Mouse (Mus musculus) stomach, embryonic 16.5 days (tissue): Measurements from ENCODE around the gene Map2k2. TPM values are rescaled to one million over a fixed set of nuclear protein-coding genes. Genes with fewer than 3 reads are reported as not detected.

Experiments
- ATAC-seq: fragments of 200-750 bp; cut with Nextera tagmentation; 2 replicates; pipeline ENCODE4 v1.8.0; 2017; ENCODE audit warnings: moderate number of reproducible peaks, moderate TSS enrichment; ENCODE audit not compliant: insufficient read depth, low FRiP score
- H3K27ac ChIP-seq: fragments of 300-500 bp; sonication (generic); 2 replicates; pipeline ENCODE4 v1.5.1; 2014; ENCODE audit warnings: low read length
- H3K27me3 ChIP-seq: fragments of 300-500 bp; sonication (generic); 2 replicates; pipeline ENCODE4 v1.6.1; 2014; ENCODE audit warnings: low read length, control low read depth, mixed read lengths; ENCODE audit not compliant: control insufficient read depth, insufficient read depth
- H3K36me3 ChIP-seq: fragments of 300-500 bp; sonication (generic); 2 replicates; pipeline ENCODE4 v1.6.1; 2014; ENCODE audit warnings: low read length; ENCODE audit not compliant: control insufficient read depth, insufficient read depth
- H3K4me1 ChIP-seq: fragments of 300-500 bp; sonication (generic); 2 replicates; pipeline ENCODE4 v1.6.1; 2014; ENCODE audit warnings: low read length, control low read depth, mixed read lengths; ENCODE audit not compliant: control insufficient read depth, insufficient read depth
- H3K4me2 ChIP-seq: fragments of 300-500 bp; sonication (generic); 2 replicates; pipeline ENCODE4 v1.6.1; 2014; ENCODE audit warnings: low read depth, low read length, mixed read lengths
- H3K4me3 ChIP-seq: fragments of 300-500 bp; sonication (generic); replicated peaks from 2 replicates; pipeline ENCODE4 v1.5.1; 2014; ENCODE audit warnings: mild to moderate bottlenecking, low read length
- H3K9ac ChIP-seq: fragments of 300-500 bp; sonication (generic); 2 replicates; pipeline ENCODE4 v1.6.1; 2014; ENCODE audit warnings: low read length
- H3K9me3 ChIP-seq: fragments of 300-500 bp; sonication (generic); replicated peaks from 2 replicates; pipeline ENCODE4 v1.6.1; 2016; ENCODE audit warnings: low read length, control low read depth; ENCODE audit not compliant: control insufficient read depth
- WGBS: fragments of 180-500 bp; shearing (Covaris S2); extraction: QIAGEN DNeasy Blood & Tissue Kit; methylation state at CpG from one replicate; pipeline ENCODE4 v1.1.7; 2014; 5-methylcytosine and 5-hydroxymethylcytosine counted together
- polyA plus RNA-seq: library from polyadenylated mRNA; unstranded; fragments of >200 nt; fragmentation: Nextera tagmentation; extraction: Ambion mirVana; gene quantifications from 2 replicates; pipeline ENCODE4 v1.2.1, GENCODE M21; 2015

Gene Map2k2
- polyA plus RNA-seq, 1 experiment from 2014 or later: 143 TPM

DNA sequence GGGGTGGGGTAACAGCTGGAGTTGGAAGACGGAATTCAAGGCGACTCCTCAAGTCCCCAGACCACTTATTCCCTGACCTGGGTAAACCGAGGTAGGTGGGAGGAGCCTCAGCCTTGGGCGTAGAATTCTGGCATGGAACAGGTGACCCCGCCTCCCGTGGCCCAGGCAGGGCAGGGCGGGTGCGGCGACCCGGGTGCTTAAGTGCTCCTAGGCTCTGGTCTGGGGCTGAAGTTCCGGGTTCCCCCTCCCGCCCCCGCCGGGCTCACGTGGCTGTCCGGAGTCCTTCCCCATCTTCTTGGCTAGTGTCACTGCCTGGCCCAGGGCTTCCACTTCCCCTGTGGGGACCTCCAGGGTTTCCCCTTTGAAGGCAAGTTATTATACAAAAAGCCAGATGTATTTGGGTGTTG, 28.5 kb downstream of the Map2k2 start:
- H3K4me3 ChIP-seq: peak overlapping the region; percentile 96
- no peaks in the 10 kb centered on the region for H3K36me3 ChIP-seq
- peak overlapping the region; percentile 100 for H3K27ac ChIP-seq
- peak overlapping the region; percentile 98 for H3K4me2 ChIP-seq
- H3K27me3 ChIP-seq: no peaks in the 10 kb centered on the region; the same call in 1 of the 2 replicates
- 5% methylated on average over 16 of the region's 16 CpGs for WGBS
- H3K9ac ChIP-seq: peak overlapping the region; percentile 54; the same call in 1 of the 2 replicates
- H3K9me3 ChIP-seq: no peaks in the 10 kb centered on the region
- peaks cover 34% of the 10 kb centered on the region for H3K4me1 ChIP-seq
- ATAC-seq: no peak

DNA sequence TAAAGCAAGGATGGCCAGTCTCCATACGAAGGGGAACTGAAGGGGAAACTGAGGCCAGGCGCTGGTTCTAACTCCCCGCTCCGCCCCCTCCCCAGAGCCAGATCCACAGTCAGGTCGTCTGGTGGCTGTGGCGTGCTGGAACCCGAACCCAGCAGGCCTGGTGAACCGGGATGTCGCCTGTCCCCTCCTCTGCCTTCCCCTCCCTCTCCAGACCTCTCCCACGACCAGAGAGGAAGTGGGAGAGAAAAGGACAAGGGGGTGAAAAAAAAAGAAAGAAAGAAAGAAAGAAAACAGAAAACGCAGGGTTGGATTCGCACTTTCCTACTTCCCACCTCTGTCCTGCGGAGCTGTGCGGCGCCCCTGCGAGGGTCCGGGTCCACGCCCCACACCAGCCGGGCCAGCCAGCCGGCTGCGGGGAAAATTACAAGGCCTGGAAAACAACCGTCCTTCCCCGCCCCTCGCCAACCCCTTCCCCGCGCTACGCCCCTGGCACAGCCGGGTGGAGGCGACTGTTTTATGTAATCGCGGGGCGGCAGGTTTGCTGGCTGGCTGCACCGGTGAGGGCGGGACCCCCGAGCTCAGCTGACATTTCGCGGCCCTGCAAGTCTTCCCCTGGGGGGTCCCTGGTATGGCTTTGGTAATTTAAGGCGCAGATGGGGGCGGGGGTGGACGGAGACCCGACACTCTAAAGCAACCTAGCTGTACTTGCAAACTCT, 29.4 kb downstream of the Map2k2 start, which contains the start of gene Zbtb7a:
Gene Zbtb7a (plus strand): TSS at position 255 of the 716 bp plus-strand sequence.
- Histone ChIP-seq H3K4me1 (peaks cover 37% of the 10 kb centered on the region), H3K27ac (peak within 1 kb of the TSS; percentile 100), H3K27me3 (no peaks in the 10 kb centered on the region; the same call in 1 of the 2 replicates), H3K9me3 (no peaks in the 10 kb centered on the region), H3K9ac (peak within 1 kb of the TSS; percentile 99), H3K4me3 (peak within 1 kb of the TSS; percentile 96), H3K36me3 (no peaks in the 10 kb centered on the region), H3K4me2 (peak within 1 kb of the TSS; percentile 98)
- no peak for ATAC-seq
- WGBS: 3% methylated on average over 41 of the region's 41 CpGs

DNA sequence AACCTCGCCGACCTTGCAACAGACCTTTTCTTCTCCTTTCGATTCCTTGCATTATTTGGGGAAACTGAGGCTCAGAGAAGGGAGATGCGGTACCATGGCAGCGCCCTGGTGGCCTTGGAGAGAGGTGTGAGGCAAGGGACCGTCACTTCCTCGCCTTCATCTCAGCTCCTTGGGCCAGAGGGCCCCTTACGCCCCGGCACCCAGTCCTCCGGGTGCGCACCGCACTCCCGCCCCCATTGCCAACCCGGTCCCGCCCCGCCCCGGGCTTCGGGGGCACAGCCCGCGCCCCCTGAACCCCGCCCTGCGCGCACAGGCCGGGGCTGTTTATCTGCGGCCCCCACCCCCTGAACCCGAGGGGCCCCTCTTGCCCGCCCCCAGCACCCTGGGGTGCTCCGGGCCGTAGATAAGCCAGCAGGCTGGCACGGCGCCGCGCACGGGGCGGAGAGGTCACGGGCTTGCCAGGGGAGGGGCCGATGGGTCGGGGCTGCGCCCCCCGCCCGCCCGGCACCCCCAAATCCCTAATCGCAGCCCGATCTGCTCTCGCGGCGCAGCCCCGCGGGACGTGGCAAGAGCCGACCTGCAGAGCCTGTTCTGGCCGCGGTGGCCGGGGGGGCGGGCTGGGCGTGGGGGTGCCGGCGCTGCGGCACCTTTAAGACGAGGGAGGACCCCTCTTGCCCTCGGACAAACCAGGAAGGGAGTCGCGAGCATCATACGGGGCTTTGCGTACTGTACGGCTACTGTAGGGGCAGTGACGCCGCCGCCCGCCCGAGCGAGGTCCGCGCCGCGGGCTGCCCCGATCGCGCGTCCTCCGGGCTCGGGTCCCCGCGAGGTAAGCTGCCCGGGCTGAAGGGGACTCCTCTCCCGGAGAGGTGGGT, 30.4 kb downstream of the Map2k2 start:
- H3K9ac ChIP-seq: peak overlapping the region; percentile 99
- peak overlapping the region; percentile 98 for H3K4me2 ChIP-seq
- H3K27ac ChIP-seq: peak overlapping the region; percentile 100
- peak overlapping the region; percentile 96 for H3K4me3 ChIP-seq
- H3K4me1 ChIP-seq: peaks cover 45% of the 10 kb centered on the region
- WGBS: under 1% methylated on average over 83 of the region's 86 CpGs
- peak; percentile 52 for ATAC-seq
- no peaks in the 10 kb centered on the region; the same call in 1 of the 2 replicates for H3K36me3 ChIP-seq
- H3K27me3 ChIP-seq: no peaks in the 10 kb centered on the region; the same call in 1 of the 2 replicates
- no peaks in the 10 kb centered on the region for H3K9me3 ChIP-seq

DNA sequence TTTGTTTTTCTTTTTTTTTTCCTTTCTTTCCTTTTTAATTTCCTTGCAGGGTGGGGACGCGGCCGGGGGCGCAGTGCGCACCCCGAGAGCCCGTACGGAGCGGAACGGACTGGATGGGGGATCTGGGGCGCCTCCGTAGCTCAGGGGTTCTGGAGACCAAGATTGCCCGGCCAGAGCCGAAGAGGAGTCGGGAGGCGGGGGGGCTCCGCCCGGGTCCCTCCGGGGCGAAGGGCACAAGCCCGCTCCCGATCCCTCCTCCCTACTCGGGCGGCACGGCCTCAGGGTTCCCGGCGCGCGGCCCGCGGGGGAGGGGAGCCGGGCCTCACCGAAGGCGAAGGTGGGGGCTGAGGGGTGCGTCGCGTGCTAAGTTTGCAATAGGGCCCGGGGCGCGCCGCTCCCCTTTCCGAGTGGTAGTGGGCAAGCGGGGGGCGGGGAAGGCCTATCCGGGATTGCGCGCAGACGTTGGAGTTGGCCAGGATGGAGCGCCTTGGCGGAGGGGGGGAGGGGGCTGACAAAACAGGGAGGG, 31.1 kb downstream of the Map2k2 start:
- no peaks in the 10 kb centered on the region; the same call in 1 of the 2 replicates for H3K36me3 ChIP-seq
- H3K9ac ChIP-seq: peak overlapping the region; percentile 99
- H3K9me3 ChIP-seq: no peaks in the 10 kb centered on the region
- peak overlapping the region; percentile 96 for H3K4me3 ChIP-seq
- H3K4me1 ChIP-seq: peaks cover 52% of the 10 kb centered on the region
- WGBS: under 1% methylated on average over 45 of the region's 50 CpGs
- H3K4me2 ChIP-seq: peak overlapping the region; percentile 98
- no peaks in the 10 kb centered on the region; the same call in 1 of the 2 replicates for H3K27me3 ChIP-seq
- H3K27ac ChIP-seq: peak overlapping the region; percentile 100
- ATAC-seq: peak; percentile 7

DNA sequence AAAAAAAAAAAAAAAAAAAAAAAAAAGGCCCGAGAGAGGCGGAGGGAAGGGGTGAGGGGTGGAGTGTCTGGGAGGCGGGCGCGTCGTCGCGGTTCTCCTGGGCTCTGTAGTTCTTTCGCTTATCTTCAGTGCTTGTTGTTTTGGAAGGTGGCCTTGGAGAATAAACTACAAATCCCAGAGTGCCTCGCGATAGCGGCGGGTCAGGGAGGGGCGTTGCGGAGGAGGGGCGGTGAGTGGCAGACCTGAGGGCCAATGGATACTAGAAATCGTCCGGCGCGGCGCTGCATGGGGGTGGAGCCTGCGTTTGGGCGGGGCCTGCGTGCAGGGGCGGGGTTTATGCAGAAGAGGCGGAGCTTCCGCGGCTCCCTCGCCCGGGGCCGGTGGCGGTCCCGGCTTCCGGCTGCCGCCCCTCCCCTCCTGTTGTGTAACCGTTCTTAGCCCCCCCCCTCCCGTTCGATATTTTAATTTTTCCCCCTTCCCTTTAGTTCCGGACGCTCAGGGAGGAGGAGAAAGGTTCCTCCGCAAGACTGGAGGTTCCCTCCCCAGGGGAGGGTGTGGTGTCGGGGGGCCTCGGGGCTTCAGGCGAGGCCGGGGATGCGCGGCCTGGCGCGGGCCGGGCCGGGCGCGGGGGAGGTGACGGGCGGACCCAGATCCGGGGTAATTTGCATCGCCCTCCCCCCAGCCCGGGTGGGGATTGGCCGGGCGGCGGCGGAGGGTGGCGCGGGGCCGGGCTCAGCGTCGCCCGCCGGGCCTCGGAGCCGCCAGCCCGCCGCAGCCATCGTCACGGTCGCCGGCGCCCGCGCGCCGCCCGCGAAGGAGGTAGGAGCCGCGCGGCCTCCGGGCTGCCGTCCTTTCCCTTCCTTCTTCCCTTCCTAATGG, 31.8 kb downstream of the Map2k2 start:
- Histone ChIP-seq H3K4me3 (peak overlapping the region; percentile 96), H3K36me3 (no peaks in the 10 kb centered on the region; the same call in 1 of the 2 replicates), H3K9ac (peak overlapping the region; percentile 99), H3K27me3 (no peaks in the 10 kb centered on the region; the same call in 1 of the 2 replicates), H3K9me3 (no peaks in the 10 kb centered on the region), H3K4me2 (peak overlapping the region; percentile 98), H3K27ac (peak overlapping the region; percentile 100), H3K4me1 (peaks cover 56% of the 10 kb centered on the region)
- under 1% methylated on average over 74 of the region's 89 CpGs for WGBS
- ATAC-seq: peak; percentile 90

DNA sequence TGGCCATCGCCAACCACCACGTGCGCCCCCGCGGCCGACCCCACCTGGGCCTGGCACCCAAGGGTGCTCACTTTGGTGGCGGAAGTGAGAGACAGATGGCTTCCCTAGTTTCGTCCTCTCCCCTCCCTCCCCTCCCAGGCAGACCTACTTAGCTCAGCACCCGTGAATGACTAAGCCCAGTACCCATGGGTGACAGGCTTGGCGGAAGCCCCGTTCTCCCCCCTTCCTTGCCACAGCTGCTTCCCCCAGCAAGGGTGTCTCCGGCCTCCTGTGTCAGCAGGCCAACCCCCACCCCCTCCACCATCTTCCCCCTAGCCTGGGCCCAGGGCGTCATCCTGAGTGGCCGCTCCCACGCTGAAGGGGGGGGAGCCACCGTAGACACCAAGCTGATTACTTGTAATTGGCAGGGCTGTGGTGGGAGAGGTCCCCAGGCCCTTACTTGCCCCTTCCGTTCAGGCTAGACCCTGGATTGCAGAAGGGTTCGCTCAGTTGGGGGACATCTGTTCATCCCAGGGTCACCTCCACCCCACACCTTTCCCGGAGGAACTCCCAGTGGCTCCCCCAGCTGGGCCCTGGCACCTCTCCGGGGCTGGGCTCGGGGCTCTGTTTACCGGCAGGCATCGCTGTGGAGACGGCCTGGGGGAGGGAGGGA, 32.5 kb downstream of the Map2k2 start:
- peaks cover 61% of the 10 kb centered on the region for H3K4me1 ChIP-seq
- peak overlapping the region; percentile 91 for H3K9ac ChIP-seq
- H3K4me2 ChIP-seq: peak overlapping the region; percentile 98
- WGBS: 0% methylated on average over 24 of the region's 24 CpGs
- H3K36me3 ChIP-seq: no peaks in the 10 kb centered on the region; the same call in 1 of the 2 replicates
- ATAC-seq: no peak
- peak overlapping the region; percentile 94 for H3K27ac ChIP-seq
- no peaks in the 10 kb centered on the region for H3K9me3 ChIP-seq
- no peaks in the 10 kb centered on the region; the same call in 1 of the 2 replicates for H3K27me3 ChIP-seq
- H3K4me3 ChIP-seq: peak overlapping the region; percentile 89

DNA sequence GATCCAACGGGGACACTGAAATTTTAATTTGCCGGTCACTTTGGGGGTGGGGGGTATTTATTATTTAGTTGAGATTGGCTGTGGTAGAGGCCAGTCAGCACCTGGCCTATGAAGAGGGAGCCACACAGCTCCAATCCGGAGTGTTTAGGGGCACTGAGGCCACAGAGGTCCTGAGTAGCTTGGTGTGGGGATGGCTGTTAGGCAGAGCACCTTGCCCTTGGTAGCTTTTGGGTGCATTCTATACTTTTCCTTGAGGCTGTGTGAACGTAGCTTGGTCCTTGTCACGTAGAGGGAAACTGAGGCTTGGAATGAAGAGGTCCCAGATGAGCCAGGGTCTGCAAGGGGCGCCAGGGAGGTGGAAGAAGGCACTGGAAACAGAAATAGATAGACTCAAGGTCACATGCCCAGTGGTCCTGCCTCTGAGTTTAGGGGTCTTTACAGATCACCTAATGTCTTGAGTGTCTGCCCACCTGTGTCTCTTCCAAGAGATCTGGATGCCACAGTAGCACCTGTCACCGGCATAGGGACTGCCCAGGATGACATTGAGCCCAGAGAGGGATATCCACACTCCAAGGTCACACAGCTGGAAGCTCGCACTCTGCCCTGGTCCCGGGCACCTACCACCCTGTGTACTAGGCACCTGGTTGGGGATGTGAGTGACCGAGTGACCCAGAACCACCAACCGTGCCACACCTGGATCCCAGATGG, 33.3 kb downstream of the Map2k2 start:
- Histone ChIP-seq H3K4me2 (peak overlapping the region; percentile 98), H3K36me3 (peaks cover 7% of the 10 kb centered on the region), H3K27ac (peak overlapping the region; percentile 94), H3K9ac (peak overlapping the region; percentile 91), H3K4me3 (peak overlapping the region; percentile 89), H3K9me3 (no peaks in the 10 kb centered on the region), H3K27me3 (no peaks in the 10 kb centered on the region; the same call in 1 of the 2 replicates), H3K4me1 (peaks cover 58% of the 10 kb centered on the region)
- no peak for ATAC-seq
- 51% methylated on average over 11 of the region's 11 CpGs for WGBS
